Mouse (Mus musculus) CH12.LX (cell line): ENCODE data around the gene Sox2. TPM values are rescaled to one million over a fixed set of nuclear protein-coding genes. Genes with fewer than 3 reads are reported as not detected.

ENCODE experiments used
- DNase-seq: peaks from one replicate; pipeline ENCODE4 v3.0.0-alpha.2; 2013; ENCODE audit errors: extremely low read depth
- H3K27ac ChIP-seq: 2 replicates; pipeline ENCODE4 v1.5.1; 2012; ENCODE audit warnings: low read depth, mild to moderate bottlenecking, control low read depth, moderate library complexity; ENCODE audit not compliant: insufficient read depth
- H3K27me3 ChIP-seq: replicated peaks from 2 replicates; pipeline ENCODE3; 2012; ENCODE audit warnings: inconsistent platforms
- H3K36me3 ChIP-seq, 2 experiments: replicated peaks in 1 of 2; 2 replicates each; pipeline versions ENCODE3 to v1.6.1; 2012; ENCODE audit warnings: inconsistent platforms in 1 of 2, low read length in 1 of 2, mild to moderate bottlenecking in 1 of 2, mixed read lengths in 1 of 2, moderate library complexity in 1 of 2; ENCODE audit not compliant: control insufficient read depth in 1 of 2, insufficient read depth in 1 of 2
- H3K4me1 ChIP-seq, 2 experiments: 2 replicates each; pipeline ENCODE4 v1.6.1; 2012; ENCODE audit warnings: inconsistent platforms in 1 of 2, moderate library complexity in 1 of 2; ENCODE audit not compliant: insufficient read depth in 2 of 2, control insufficient read depth in 1 of 2
- H3K4me2 ChIP-seq: 2 replicates; pipeline ENCODE4 v1.6.1; 2012; ENCODE audit warnings: low read depth, mild to moderate bottlenecking, control low read depth; ENCODE audit not compliant: poor library complexity, insufficient read depth, severe bottlenecking
- H3K4me3 ChIP-seq, 3 experiments: fragments of 150-350 bp in 1 of 3; sonication (generic) in 1 of 3; replicated peaks in 1 of 3; 2 replicates each; pipeline versions ENCODE3 to v1.5.1; 2011 to 2012; ENCODE audit warnings: low read depth in 2 of 3, low read length in 2 of 3, mild to moderate bottlenecking in 2 of 3, moderate library complexity in 2 of 3, control low read depth in 1 of 3, improper control_type of control experiment in 1 of 3, inconsistent platforms in 1 of 3, mixed read lengths in 1 of 3; ENCODE audit not compliant: poor library complexity in 1 of 3
- H3K79me2 ChIP-seq: replicated peaks from 2 replicates; pipeline ENCODE4 v1.6.1; 2012; ENCODE audit warnings: mild to moderate bottlenecking, moderate library complexity; ENCODE audit not compliant: control insufficient read depth, poor library complexity, insufficient read depth, severe bottlenecking; ENCODE audit errors: extremely low read depth
- H3K9ac ChIP-seq: 2 replicates; pipeline ENCODE4 v1.6.1; 2012; ENCODE audit warnings: low read depth, mild to moderate bottlenecking, control low read depth, moderate library complexity; ENCODE audit not compliant: insufficient read depth
- H3K9me3 ChIP-seq: replicated peaks from 2 replicates; pipeline ENCODE3; 2012; ENCODE audit warnings: low read length, inconsistent platforms, mixed read lengths
- BHLHE40 ChIP-seq: IDR thresholded peaks from 2 replicates; pipeline ENCODE4 v1.6.1; 2011; ENCODE audit warnings: mild to moderate bottlenecking, low read depth, low read length, improper control_type of control experiment
- E2F4 ChIP-seq: IDR thresholded peaks from 2 replicates; pipeline ENCODE4 v1.6.1; 2011; ENCODE audit warnings: low read depth, low read length, improper control_type of control experiment; ENCODE audit not compliant: insufficient replicate concordance
- ELF1 ChIP-seq: IDR thresholded peaks from 2 replicates; pipeline ENCODE4 v1.6.1; 2014; ENCODE audit warnings: low read depth, mild to moderate bottlenecking, inconsistent platforms, low read length, improper control_type of control experiment
- GABPA ChIP-seq: IDR thresholded peaks from 2 replicates; pipeline ENCODE4 v1.6.1; 2012; ENCODE audit warnings: low read depth, low read length, improper control_type of control experiment, inconsistent platforms; ENCODE audit not compliant: insufficient replicate concordance
- HCFC1 ChIP-seq: IDR thresholded peaks from 2 replicates; pipeline ENCODE4 v1.6.1; 2012; ENCODE audit warnings: low read depth, mild to moderate bottlenecking, inconsistent platforms, low read length, improper control_type of control experiment
- JUN ChIP-seq: IDR thresholded peaks from 2 replicates; pipeline ENCODE4 v1.6.1; 2011; ENCODE audit warnings: low read depth, mild to moderate bottlenecking, low read length, improper control_type of control experiment, moderate library complexity; ENCODE audit not compliant: insufficient read depth
- JUND ChIP-seq: conservative IDR thresholded peaks from 2 replicates; pipeline ENCODE4 v1.6.1; 2011; ENCODE audit warnings: low read depth, low read length, improper control_type of control experiment
- MAX ChIP-seq: IDR thresholded peaks from 2 replicates; pipeline ENCODE4 v1.6.1; 2011; ENCODE audit warnings: low read length, improper control_type of control experiment
- MAZ ChIP-seq: IDR thresholded peaks from 2 replicates; pipeline ENCODE4 v1.6.1; 2012; ENCODE audit warnings: low read depth, mild to moderate bottlenecking, inconsistent platforms, low read length, improper control_type of control experiment, moderate library complexity
- MEF2A ChIP-seq: IDR thresholded peaks from 2 replicates; pipeline ENCODE4 v1.6.1; 2014; ENCODE audit warnings: low read depth, mild to moderate bottlenecking, inconsistent platforms, low read length, improper control_type of control experiment, borderline replicate concordance
- MXI1 ChIP-seq: IDR thresholded peaks from 2 replicates; pipeline ENCODE4 v1.6.1; 2011; ENCODE audit warnings: mild to moderate bottlenecking, low read depth, low read length, improper control_type of control experiment
- NELFE ChIP-seq: IDR thresholded peaks from 2 replicates; pipeline ENCODE4 v1.6.1; 2011; ENCODE audit warnings: low read depth, low read length, improper control_type of control experiment
- RAD21 ChIP-seq: IDR thresholded peaks from 2 replicates; pipeline ENCODE4 v1.6.1; 2011; ENCODE audit warnings: low read depth, mild to moderate bottlenecking, low read length, improper control_type of control experiment, moderate library complexity
- RCOR1 ChIP-seq: conservative IDR thresholded peaks from 2 replicates; pipeline ENCODE4 v1.6.1; 2012; ENCODE audit warnings: low read depth, mild to moderate bottlenecking, inconsistent platforms, low read length, improper control_type of control experiment
- SIN3A ChIP-seq: IDR thresholded peaks from 2 replicates; pipeline ENCODE4 v1.6.1; 2012; ENCODE audit warnings: low read length, improper control_type of control experiment, inconsistent platforms
- SMC3 ChIP-seq: IDR thresholded peaks from 2 replicates; pipeline ENCODE4 v1.6.1; 2011; ENCODE audit warnings: low read depth, low read length, improper control_type of control experiment
- TBP ChIP-seq: conservative IDR thresholded peaks from 2 replicates; pipeline ENCODE4 v1.6.1; 2011; ENCODE audit warnings: low read depth, low read length, improper control_type of control experiment
- TCF12 ChIP-seq: IDR thresholded peaks from 2 replicates; pipeline ENCODE4 v1.6.1; 2014; ENCODE audit warnings: low read depth, mild to moderate bottlenecking, inconsistent platforms, low read length, improper control_type of control experiment
- UBTF ChIP-seq: IDR thresholded peaks from 2 replicates; pipeline ENCODE4 v1.6.1; 2012; ENCODE audit warnings: low read depth, mild to moderate bottlenecking, inconsistent platforms, low read length, improper control_type of control experiment, moderate library complexity
- USF2 ChIP-seq: conservative IDR thresholded peaks from 2 replicates; pipeline ENCODE4 v1.6.1; 2011; ENCODE audit warnings: low read depth, low read length, improper control_type of control experiment
- ZC3H11A ChIP-seq: IDR thresholded peaks from 2 replicates; pipeline ENCODE4 v1.6.1; 2012; ENCODE audit warnings: low read depth, mild to moderate bottlenecking, inconsistent platforms, low read length, improper control_type of control experiment
- ZKSCAN1 ChIP-seq: IDR thresholded peaks from 2 replicates; pipeline ENCODE4 v1.6.1; 2012; ENCODE audit warnings: low read depth, inconsistent platforms, low read length, improper control_type of control experiment, borderline replicate concordance
- ZNF384 ChIP-seq: IDR thresholded peaks from 2 replicates; pipeline ENCODE4 v1.6.1; 2012; ENCODE audit warnings: low read depth, low read length, improper control_type of control experiment, inconsistent platforms
- dilution Hi-C: fragments of 300-500 bp; cut with MboI; formaldehyde crosslinking; loops from 2 replicates; pipeline ENCODE4 v1.14.3; 2020; ENCODE audit warnings: low sequenced_read_pairs; ENCODE audit not compliant: extremely low pct_unique_long_range_greater_than_20kb, extremely low pct_ligation_motif_present
- in situ Hi-C: fragments of 300-500 bp; cut with MboI; formaldehyde crosslinking; loops from 3 replicates; pipeline ENCODE4 v1.14.3; 2019; ENCODE audit warnings: low sequenced_read_pairs, low pct_ligation_motif_present, low pct_unique_long_range_greater_than_20kb, mixed read lengths
- polyA plus RNA-seq: library from polyadenylated mRNA; unstranded; fragments of >175 nt; gene quantifications from 2 replicates; pipeline ENCODE4 v1.2.1, GENCODE M21; 2012; ENCODE audit warnings: low read depth; ENCODE audit not compliant: insufficient read length
- total RNA-seq, 2 experiments: library from RNA; depleted of rRNA; stranded (reverse); fragments of 300-350 nt in 1 of 2; fragments of >200 nt in 1 of 2; gene quantifications; 2 replicates each; pipeline ENCODE4 v1.2.3; 2012 to 2014

Sox2 gene
- total and polyA plus RNA-seq, 3 experiments, result not detected

DNA sequence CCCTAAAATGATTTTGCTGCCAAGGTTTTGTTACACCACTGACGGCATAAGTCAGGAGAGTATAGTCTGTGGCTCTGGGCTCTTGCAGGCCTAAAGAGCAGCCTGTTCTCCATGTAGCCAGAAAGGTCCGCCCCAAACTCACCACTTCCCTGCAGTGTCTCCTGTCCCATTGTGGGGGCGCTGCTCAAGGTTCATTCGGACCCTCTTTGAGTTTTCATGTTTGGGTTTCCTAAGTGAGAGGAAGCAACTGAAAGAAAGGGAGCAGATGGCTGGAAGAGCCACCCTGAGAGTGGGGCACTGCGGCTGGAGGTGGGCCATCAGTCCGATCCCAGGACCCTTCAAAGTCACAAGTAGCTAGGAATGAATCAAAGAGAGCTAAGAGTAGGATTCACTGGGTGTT, 13.2 kb upstream of the Sox2 start:
- DNase-seq, result no peak
- H3K9ac ChIP-seq, result no peak overlapping the region
- dilution Hi-C loops (no loop called here), in situ Hi-C loops (no loop called here)
- H3K4me2 ChIP-seq, result no peak overlapping the region
- no peak overlapping the region for H3K27ac ChIP-seq
- no peaks in the 10 kb centered on the region for H3K36me3 ChIP-seq
- H3K4me1 ChIP-seq, result no peaks in the 10 kb centered on the region
- no peaks in the 10 kb centered on the region for H3K27me3 ChIP-seq
- H3K9me3 ChIP-seq, result peaks cover 49% of the 10 kb centered on the region
- TF ChIP-seq MAZ (no peak), ZC3H11A (no peak), ELF1 (no peak), GABPA (no peak), TCF12 (no peak), ZNF384 (no peak), SIN3A (no peak), USF2 (no peak), RCOR1 (no peak), NELFE (no peak)
- TF ChIP-seq, all 38 proteins: peak for 0
- no peaks in the 10 kb centered on the region for H3K79me2 ChIP-seq
- no peak overlapping the region for H3K4me3 ChIP-seq

DNA sequence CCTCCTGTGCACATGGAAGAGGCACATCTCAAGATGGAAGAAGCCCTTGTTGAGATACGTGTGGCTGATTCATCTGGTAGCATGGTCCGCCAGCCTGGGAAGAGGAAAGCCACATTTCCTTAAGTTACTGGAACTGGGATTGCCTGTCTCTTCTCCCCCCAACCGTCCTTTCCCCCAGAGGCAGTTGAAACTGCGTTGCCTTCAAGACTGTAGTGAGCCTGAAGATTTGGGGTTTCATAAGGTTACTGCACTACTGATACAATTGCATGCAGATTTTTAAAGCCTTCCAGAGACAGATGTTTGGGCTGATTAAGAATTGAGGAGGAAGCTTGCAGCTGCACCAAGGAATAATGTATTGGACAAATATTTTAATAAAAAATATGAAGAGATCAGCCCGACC, 12.7 kb upstream of the Sox2 start:
- dilution Hi-C loops, result no loop called here
- in situ Hi-C loops, result no loop called here

More for the DNA sequence above, 12.7 kb upstream of the Sox2 start:
- H3K4me1 ChIP-seq, result no peaks in the 10 kb centered on the region
- no peak for DNase-seq
- no peaks in the 10 kb centered on the region for H3K36me3 ChIP-seq
- no peaks in the 10 kb centered on the region for H3K79me2 ChIP-seq
- no peaks in the 10 kb centered on the region for H3K27me3 ChIP-seq
- H3K9ac ChIP-seq, result no peak overlapping the region
- H3K4me2 ChIP-seq, result no peak overlapping the region
- H3K27ac ChIP-seq, result no peak overlapping the region
- no peak overlapping the region for H3K4me3 ChIP-seq
- TF ChIP-seq MEF2A (no peak), MXI1 (no peak), GABPA (no peak), ZKSCAN1 (no peak), HCFC1 (no peak), SIN3A (no peak), SMC3 (no peak), RCOR1 (no peak), JUND (no peak), TBP (no peak), JUN (no peak), MAX (no peak), RAD21 (no peak), UBTF (no peak), BHLHE40 (no peak), E2F4 (no peak)
- peaks cover 49% of the 10 kb centered on the region for H3K9me3 ChIP-seq
